ENCODE assay signal across 23 mouse cellular contexts in the genomic region with DNA sequence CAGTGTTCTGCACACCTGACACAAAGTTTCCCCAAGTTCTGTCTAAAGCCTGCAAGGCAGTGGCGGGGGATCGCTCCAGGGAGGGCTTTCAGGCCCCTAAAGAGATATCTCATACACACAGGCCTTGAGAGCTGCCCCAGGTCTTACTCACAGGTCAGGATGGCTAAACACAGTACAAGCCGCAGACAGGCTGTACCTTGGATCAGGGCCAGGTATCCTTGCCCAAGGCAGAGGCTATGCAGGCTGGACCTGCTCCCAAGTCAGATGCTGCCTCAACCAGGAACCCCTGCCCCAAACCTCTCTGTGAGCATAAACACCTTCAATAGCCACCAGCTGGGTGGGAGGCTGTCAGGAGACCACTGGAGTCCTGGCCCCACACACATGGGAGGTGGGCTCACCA.
DNase-seq lines count a peak whose midpoint lies in the region; ATAC-seq and TF ChIP-seq lines count a peak whose summit lies in the region.
"Had no signal": no experiment of that assay in that cellular context is flagged by ENCODE, and none has a peak within 500 bp of the region (broad histone marks: within the 10 kb centered on the region; RNA-seq: fewer than 3 reads in every experiment).

No protein-coding gene starts in this region.

- no peaks in the 10 kb centered on the region for H3K36me3 ChIP-seq in liver, embryonic 16.5 days (ENCODE audit: control insufficient read depth, insufficient read depth)
- no peaks in the 10 kb centered on the region for H3K36me3 ChIP-seq in liver, embryonic 12.5 days
- H3K36me3 ChIP-seq: embryonic facial prominence, embryonic 15.5 days; forebrain, embryonic 10.5 days; heart, embryonic 13.5 days; hindbrain, embryonic 12.5 days had no signal

- no peak overlapping the region for H3K27ac ChIP-seq in liver, embryonic 16.5 days (ENCODE audit: low read length)
- H3K27ac ChIP-seq in liver, embryonic 12.5 days = no peak overlapping the region
- H3K27ac ChIP-seq in gastrocnemius, adult 2 months = no peak overlapping the region
- H3K27ac ChIP-seq: embryonic facial prominence, embryonic 15.5 days; forebrain, embryonic 10.5 days; heart, embryonic 13.5 days; hindbrain, embryonic 12.5 days; hindbrain, postnatal 0 days had no signal

- H3K9me3 ChIP-seq in liver, embryonic 16.5 days (replicated peaks; ENCODE audit: control insufficient read depth, low read length) = no peaks in the 10 kb centered on the region
- H3K9me3 ChIP-seq in liver, embryonic 12.5 days (replicated peaks) = no peaks in the 10 kb centered on the region
- H3K9me3 ChIP-seq: embryonic facial prominence, embryonic 15.5 days; forebrain, embryonic 10.5 days; heart, embryonic 13.5 days; hindbrain, embryonic 12.5 days had no signal

- DNase-seq in cerebellum, postnatal 10 days = peak; percentile 51 to 56
- no peak for DNase-seq in cerebellum, postnatal 4 days (ENCODE audit: low spot score in 2 of 2)
- DNase-seq in NIH3T3 (ENCODE audit: low read depth) = peak; percentile 56
- peak; percentile 50 for DNase-seq in adrenal gland, postnatal 14 days
- DNase-seq in kidney, postnatal 10 days = no peak
- DNase-seq in gastrocnemius, adult 2 months = no peak
- DNase-seq: cerebellum, adult 2 months; cerebellum, postnatal 25 days; embryo, embryonic 11 days; gastrocnemius, postnatal 36 days; heart, adult 11 months; heart, postnatal 36 days; kidney, adult 11 months had no signal

- no peaks in the 10 kb centered on the region; the same call in 1 of the 2 replicates for H3K4me1 ChIP-seq in liver, embryonic 16.5 days (ENCODE audit: control insufficient read depth, low read depth, low read length)
- no peaks in the 10 kb centered on the region for H3K4me1 ChIP-seq in liver, embryonic 12.5 days
- H3K4me1 ChIP-seq: embryonic facial prominence, embryonic 15.5 days; heart, embryonic 13.5 days had no signal

- peak; percentile 67 for ATAC-seq in liver, embryonic 16.5 days (ENCODE audit: low read depth)
- ATAC-seq in liver, embryonic 12.5 days = no peak
- ATAC-seq: forebrain, embryonic 14.5 days; hindbrain, postnatal 0 days had no signal

- 69% methylated on average over 3 of the region's 3 CpGs for WGBS in liver, embryonic 16.5 days (ENCODE audit: insufficient replicate concordance)
- 79% methylated on average over 3 of the region's 3 CpGs for WGBS in liver, embryonic 12.5 days (ENCODE audit: insufficient replicate concordance)

- TF ChIP-seq CTCF in gastrocnemius, adult 2 months (IDR thresholded peaks at IDR 0.05) = no peak

- H3K9ac ChIP-seq in liver, embryonic 16.5 days (ENCODE audit: low read depth, low read length) = no peak overlapping the region
- H3K9ac ChIP-seq in liver, embryonic 12.5 days = no peak overlapping the region
- H3K9ac ChIP-seq: embryonic facial prominence, embryonic 15.5 days; heart, embryonic 13.5 days; hindbrain, embryonic 12.5 days had no signal

- H3K4me3 ChIP-seq in liver, embryonic 16.5 days (ENCODE audit: low read depth, low read length) = no peak overlapping the region
- no peak overlapping the region for H3K4me3 ChIP-seq in liver, embryonic 12.5 days
- H3K4me3 ChIP-seq in gastrocnemius, adult 2 months = no peak overlapping the region
- H3K4me3 ChIP-seq: embryonic facial prominence, embryonic 15.5 days; erythroblast, embryonic 14.5 days; forebrain, embryonic 10.5 days; heart, embryonic 13.5 days; hindbrain, embryonic 12.5 days had no signal

- intact Hi-C loops in gastrocnemius, adult 2 months (cut with DNase I) = no loop called here

- H3K4me2 ChIP-seq in liver, embryonic 16.5 days (ENCODE audit: low read depth, low read length) = no peak overlapping the region
- no peak overlapping the region for H3K4me2 ChIP-seq in liver, embryonic 12.5 days
- H3K4me2 ChIP-seq: embryonic facial prominence, embryonic 15.5 days; heart, embryonic 13.5 days; hindbrain, embryonic 12.5 days had no signal

- no peaks in the 10 kb centered on the region for H3K27me3 ChIP-seq in liver, embryonic 16.5 days (ENCODE audit: control insufficient read depth, insufficient read depth, low read depth, low read length)
- no peaks in the 10 kb centered on the region for H3K27me3 ChIP-seq in liver, embryonic 12.5 days (replicated peaks)
- H3K27me3 ChIP-seq: CH12.LX; embryonic facial prominence, embryonic 15.5 days; heart, embryonic 13.5 days; hindbrain, embryonic 12.5 days had no signal

Comparison
In these comparisons a context has a peak if more than half of its experiments do, and no peak if none do; other contexts are left out.
1. DNase-seq: peak in cerebellum, postnatal 10 days (2 of 2), NIH3T3 (single experiment) and adrenal gland, postnatal 14 days (single experiment); none in cerebellum, postnatal 4 days (0 of 2), kidney, postnatal 10 days (single experiment) and gastrocnemius, adult 2 months (single experiment).